Mouse (Mus musculus): ENCODE measurements at regions not wholly inside any gene's neighbourhood (a gene's known extent, or its start where the extent isn't known, plus 50 kb on each side); places are given as distances from the start of the nearest gene placed in this dataset.

GRCm38 (mm10) chr7:117911062-117911461 is 204.9 kb downstream of the Rps15a start:
- Histone ChIP-seq H3K4me1 (replicated peaks; ENCODE audit: control insufficient read depth, insufficient read depth, low read length) (no peaks in the 10 kb centered on the region), H3K4me3 (replicated peaks; ENCODE audit: low read length) (no peak overlapping the region), H3K4me2 (replicated peaks) (no peak overlapping the region), H3K36me3 (replicated peaks; ENCODE audit: control insufficient read depth, insufficient read depth) (no peaks in the 10 kb centered on the region), H3K27ac (no peak overlapping the region), H3K27me3 (ENCODE audit: control insufficient read depth, insufficient read depth, low read length) (no peaks in the 10 kb centered on the region), H3K9ac (no peak overlapping the region), H3K9me3 (ENCODE audit: control insufficient read depth, low read length) (no peaks in the 10 kb centered on the region)
- DNase-seq (ENCODE audit: low spot score) (no peak), ATAC-seq (ENCODE audit: low FRiP score) (no peak)
- WGBS = 81% methylated on average over 3 of the region's 3 CpGs

GRCm38 (mm10) chr7:117896528-117896927 is 219.5 kb downstream of the Rps15a start:
- no peaks in the 10 kb centered on the region for H3K9me3 ChIP-seq (ENCODE audit: control insufficient read depth, low read length)
- WGBS = 68% methylated on average over 2 of the region's 2 CpGs
- no peaks in the 10 kb centered on the region for H3K36me3 ChIP-seq (replicated peaks; ENCODE audit: control insufficient read depth, insufficient read depth)
- peak; percentile 59 for DNase-seq (ENCODE audit: low spot score)
- no peak overlapping the region for H3K9ac ChIP-seq
- H3K27ac ChIP-seq = no peak overlapping the region
- H3K27me3 ChIP-seq (ENCODE audit: control insufficient read depth, insufficient read depth, low read length) = no peaks in the 10 kb centered on the region
- no peaks in the 10 kb centered on the region for H3K4me1 ChIP-seq (replicated peaks; ENCODE audit: control insufficient read depth, insufficient read depth, low read length)
- H3K4me3 ChIP-seq (replicated peaks; ENCODE audit: low read length) = no peak overlapping the region
- no peak for ATAC-seq (ENCODE audit: low FRiP score)
- H3K4me2 ChIP-seq (replicated peaks) = no peak overlapping the region

GRCm38 (mm10) chr7:117887288-117887687 is 228.7 kb downstream of the Rps15a start:
- DNase-seq (ENCODE audit: low spot score) (no peak), ATAC-seq (ENCODE audit: low FRiP score) (no peak)

GRCm38 (mm10) chr7:117882803-117883202 is 233.2 kb downstream of the Rps15a start:
- Histone ChIP-seq H3K4me2 (replicated peaks) (no peak overlapping the region), H3K9ac (no peak overlapping the region), H3K9me3 (ENCODE audit: control insufficient read depth, low read length) (no peaks in the 10 kb centered on the region), H3K36me3 (replicated peaks; ENCODE audit: control insufficient read depth, insufficient read depth) (no peaks in the 10 kb centered on the region), H3K27me3 (ENCODE audit: control insufficient read depth, insufficient read depth, low read length) (no peaks in the 10 kb centered on the region; the same call in 1 of the 2 replicates), H3K4me3 (replicated peaks; ENCODE audit: low read length) (no peak overlapping the region), H3K4me1 (replicated peaks; ENCODE audit: control insufficient read depth, insufficient read depth, low read length) (no peaks in the 10 kb centered on the region), H3K27ac (no peak overlapping the region)
- DNase-seq (ENCODE audit: low spot score) = peak; percentile 91
- WGBS = 5% methylated on average over 13 of the region's 13 CpGs
- 0 out of 2 replicates have a peak, but pooled peaks have one; percentile 11 for ATAC-seq (ENCODE audit: low FRiP score)

More at GRCm38 (mm10) chr7:117887288-117887687, 228.7 kb downstream of the Rps15a start:
- Histone ChIP-seq H3K9me3 (ENCODE audit: control insufficient read depth, low read length) (no peaks in the 10 kb centered on the region), H3K4me2 (replicated peaks) (no peak overlapping the region), H3K36me3 (replicated peaks; ENCODE audit: control insufficient read depth, insufficient read depth) (no peaks in the 10 kb centered on the region), H3K27ac (no peak overlapping the region), H3K4me1 (replicated peaks; ENCODE audit: control insufficient read depth, insufficient read depth, low read length) (no peaks in the 10 kb centered on the region), H3K9ac (no peak overlapping the region), H3K27me3 (ENCODE audit: control insufficient read depth, insufficient read depth, low read length) (no peaks in the 10 kb centered on the region; the same call in 1 of the 2 replicates), H3K4me3 (replicated peaks; ENCODE audit: low read length) (no peak overlapping the region)
- 66% methylated on average over 6 of the region's 6 CpGs for WGBS

- Histone ChIP-seq H3K9ac (no peak overlapping the region), H3K4me2 (replicated peaks) (no peak overlapping the region), H3K4me1 (replicated peaks; ENCODE audit: control insufficient read depth, insufficient read depth, low read length) (no peaks in the 10 kb centered on the region), H3K27me3 (ENCODE audit: control insufficient read depth, insufficient read depth, low read length) (no peaks in the 10 kb centered on the region; the same call in 1 of the 2 replicates), H3K27ac (no peak overlapping the region), H3K9me3 (ENCODE audit: control insufficient read depth, low read length) (no peaks in the 10 kb centered on the region), H3K36me3 (replicated peaks; ENCODE audit: control insufficient read depth, insufficient read depth) (no peaks in the 10 kb centered on the region), H3K4me3 (replicated peaks; ENCODE audit: low read length) (no peak overlapping the region)
- ATAC-seq (ENCODE audit: low FRiP score) (no peak), DNase-seq (ENCODE audit: low spot score) (no peak)
- WGBS = 79% methylated on average over 7 of the region's 7 CpGs
Measured at GRCm38 (mm10) chr7:117878903-117879302, 237.1 kb downstream of the Rps15a start.

GRCm38 (mm10) chr7:117875241-117875640 is 240.7 kb downstream of the Rps15a start:
- Histone ChIP-seq H3K4me2 (replicated peaks) (no peak overlapping the region), H3K4me3 (replicated peaks; ENCODE audit: low read length) (no peak overlapping the region), H3K27me3 (ENCODE audit: control insufficient read depth, insufficient read depth, low read length) (no peaks in the 10 kb centered on the region), H3K9me3 (ENCODE audit: control insufficient read depth, low read length) (no peaks in the 10 kb centered on the region), H3K4me1 (replicated peaks; ENCODE audit: control insufficient read depth, insufficient read depth, low read length) (no peaks in the 10 kb centered on the region), H3K9ac (no peak overlapping the region), H3K36me3 (replicated peaks; ENCODE audit: control insufficient read depth, insufficient read depth) (no peaks in the 10 kb centered on the region), H3K27ac (no peak overlapping the region)
- ATAC-seq (ENCODE audit: low FRiP score) = no peak
- DNase-seq (ENCODE audit: low spot score) = no peak
- 75% methylated on average over 2 of the region's 2 CpGs for WGBS

GRCm38 (mm10) chr7:117859419-117859818 is 256.6 kb downstream of the Rps15a start:
- Histone ChIP-seq H3K4me2 (replicated peaks) (no peak overlapping the region), H3K9me3 (ENCODE audit: control insufficient read depth, low read length) (no peaks in the 10 kb centered on the region), H3K9ac (no peak overlapping the region), H3K27ac (no peak overlapping the region), H3K36me3 (replicated peaks; ENCODE audit: control insufficient read depth, insufficient read depth) (no peaks in the 10 kb centered on the region), H3K4me1 (replicated peaks; ENCODE audit: control insufficient read depth, insufficient read depth, low read length) (0 out of 2 replicates have a peak, but pooled peaks cover 7% of the 10 kb centered on the region), H3K27me3 (ENCODE audit: control insufficient read depth, insufficient read depth, low read length) (no peaks in the 10 kb centered on the region), H3K4me3 (replicated peaks; ENCODE audit: low read length) (no peak overlapping the region)
- DNase-seq (ENCODE audit: low spot score) = no peak
- WGBS = 46% methylated on average over 6 of the region's 6 CpGs
- ATAC-seq (ENCODE audit: low FRiP score) = no peak

- Histone ChIP-seq H3K4me1 (replicated peaks; ENCODE audit: control insufficient read depth, insufficient read depth, low read length) (0 out of 2 replicates have a peak, but pooled peaks cover 7% of the 10 kb centered on the region), H3K9me3 (ENCODE audit: control insufficient read depth, low read length) (no peaks in the 10 kb centered on the region), H3K4me3 (replicated peaks; ENCODE audit: low read length) (no peak overlapping the region), H3K4me2 (replicated peaks) (no peak overlapping the region), H3K27me3 (ENCODE audit: control insufficient read depth, insufficient read depth, low read length) (no peaks in the 10 kb centered on the region), H3K36me3 (replicated peaks; ENCODE audit: control insufficient read depth, insufficient read depth) (no peaks in the 10 kb centered on the region), H3K27ac (no peak overlapping the region), H3K9ac (no peak overlapping the region)
- DNase-seq (ENCODE audit: low spot score) (no peak), ATAC-seq (ENCODE audit: low FRiP score) (no peak)
- 95% methylated on average over 5 of the region's 5 CpGs for WGBS
Measured at GRCm38 (mm10) chr7:117855955-117856354, 260.0 kb downstream of the Rps15a start.

- Histone ChIP-seq H3K4me2 (replicated peaks) (no peak overlapping the region), H3K27me3 (ENCODE audit: control insufficient read depth, insufficient read depth, low read length) (no peaks in the 10 kb centered on the region), H3K9ac (no peak overlapping the region), H3K36me3 (replicated peaks; ENCODE audit: control insufficient read depth, insufficient read depth) (no peaks in the 10 kb centered on the region), H3K4me3 (replicated peaks; ENCODE audit: low read length) (no peak overlapping the region), H3K9me3 (ENCODE audit: control insufficient read depth, low read length) (no peaks in the 10 kb centered on the region), H3K27ac (no peak overlapping the region), H3K4me1 (replicated peaks; ENCODE audit: control insufficient read depth, insufficient read depth, low read length) (0 out of 2 replicates have a peak, but pooled peaks cover 7% of the 10 kb centered on the region)
- DNase-seq (ENCODE audit: low spot score) = no peak
- WGBS = 70% methylated on average over 4 of the region's 4 CpGs
- ATAC-seq (ENCODE audit: low FRiP score) = no peak
Measured at GRCm38 (mm10) chr7:117853716-117854115, 262.3 kb downstream of the Rps15a start.

- Histone ChIP-seq H3K36me3 (replicated peaks; ENCODE audit: control insufficient read depth, insufficient read depth) (no peaks in the 10 kb centered on the region), H3K9ac (no peak overlapping the region), H3K9me3 (ENCODE audit: control insufficient read depth, low read length) (no peaks in the 10 kb centered on the region), H3K4me3 (replicated peaks; ENCODE audit: low read length) (no peak overlapping the region), H3K4me1 (replicated peaks; ENCODE audit: control insufficient read depth, insufficient read depth, low read length) (0 out of 2 replicates have a peak, but pooled peaks cover 7% of the 10 kb centered on the region), H3K27ac (no peak overlapping the region), H3K4me2 (replicated peaks) (no peak overlapping the region), H3K27me3 (ENCODE audit: control insufficient read depth, insufficient read depth, low read length) (no peaks in the 10 kb centered on the region)
- DNase-seq (ENCODE audit: low spot score) (no peak), ATAC-seq (ENCODE audit: low FRiP score) (no peak)
- 83% methylated on average over 2 of the region's 2 CpGs for WGBS
Measured at GRCm38 (mm10) chr7:117852866-117853265, 263.1 kb downstream of the Rps15a start.

All from hindbrain, embryonic 14.5 days (tissue).